Mouse (Mus musculus): ENCODE measurements around the gene E330009J07Rik.

Gene E330009J07Rik

GRCm38 (mm10) chr6:40430251-40430650 lies 5.7 kb downstream of the E330009J07Rik start:
- DNase-seq (ENCODE audit: low spot score in 2 of 2) = peak in 1 of 2 experiments; percentile 50

- DNase-seq (ENCODE audit: low spot score in 2 of 2) = no peak
Observed at GRCm38 (mm10) chr6:40429521-40429931, 6.4 kb downstream of the E330009J07Rik start.

GRCm38 (mm10) chr6:40428696-40429095 lies 7.2 kb downstream of the E330009J07Rik start:
- DNase-seq (ENCODE audit: low spot score in 2 of 2) = no peak

GRCm38 (mm10) chr6:40427441-40427840 lies 8.5 kb downstream of the E330009J07Rik start:
- no peak for DNase-seq (ENCODE audit: low spot score in 2 of 2)

GRCm38 (mm10) chr6:40423774-40424173 lies 12.2 kb downstream of the E330009J07Rik start:
- peak; percentile 33 to 58 for DNase-seq (ENCODE audit: low spot score in 2 of 2)

GRCm38 (mm10) chr6:40423013-40423412 lies 12.9 kb downstream of the E330009J07Rik start:
- no peak for DNase-seq (ENCODE audit: low spot score in 2 of 2)

- DNase-seq (ENCODE audit: low spot score in 2 of 2) = no peak
Observed at GRCm38 (mm10) chr6:40421099-40421498, 14.8 kb downstream of the E330009J07Rik start.

GRCm38 (mm10) chr6:40418386-40418785 lies 17.5 kb downstream of the E330009J07Rik start:
- no peak for DNase-seq (ENCODE audit: low spot score in 2 of 2)

GRCm38 (mm10) chr6:40415799-40416198 lies 20.1 kb downstream of the E330009J07Rik start:
- no peak for DNase-seq (ENCODE audit: low spot score in 2 of 2)

- no peak for DNase-seq (ENCODE audit: low spot score in 2 of 2)
Observed at GRCm38 (mm10) chr6:40413565-40413964, 22.4 kb downstream of the E330009J07Rik start.

- no peak for DNase-seq (ENCODE audit: low spot score in 2 of 2)
Observed at GRCm38 (mm10) chr6:40413046-40413445, 22.9 kb downstream of the E330009J07Rik start.

- no peak for DNase-seq (ENCODE audit: low spot score in 2 of 2)
Observed at GRCm38 (mm10) chr6:40411085-40411484, 24.9 kb downstream of the E330009J07Rik start.

- DNase-seq (ENCODE audit: low spot score in 2 of 2) = no peak
Observed at GRCm38 (mm10) chr6:40403640-40404285, 32.2 kb downstream of the E330009J07Rik start.

- DNase-seq (ENCODE audit: low spot score in 2 of 2) = no peak
Observed at GRCm38 (mm10) chr6:40402031-40402430, 33.9 kb downstream of the E330009J07Rik start.

GRCm38 (mm10) chr6:40393213-40393612 lies 42.7 kb downstream of the E330009J07Rik start:
- DNase-seq (ENCODE audit: low spot score in 2 of 2) = no peak

- DNase-seq (ENCODE audit: low spot score in 2 of 2) = no peak
Observed at GRCm38 (mm10) chr6:40390975-40391374, 45.0 kb downstream of the E330009J07Rik start.

GRCm38 (mm10) chr6:40388660-40389059 lies 47.3 kb downstream of the E330009J07Rik start:
- DNase-seq (ENCODE audit: low spot score in 2 of 2) = no peak

- DNase-seq (ENCODE audit: low spot score in 2 of 2) = no peak
Observed at GRCm38 (mm10) chr6:40385682-40386081, 50.3 kb downstream of the E330009J07Rik start.

GRCm38 (mm10) chr6:40381908-40382307 lies 54.0 kb downstream of the E330009J07Rik start:
- DNase-seq (ENCODE audit: low spot score in 2 of 2) = no peak

- no peak for DNase-seq (ENCODE audit: low spot score in 2 of 2)
Observed at GRCm38 (mm10) chr6:40380181-40380580, 55.8 kb downstream of the E330009J07Rik start.

GRCm38 (mm10) chr6:40371031-40371430 lies 64.9 kb downstream of the E330009J07Rik start:
- no peak for DNase-seq (ENCODE audit: low spot score in 2 of 2)

- DNase-seq (ENCODE audit: low spot score in 2 of 2) = no peak
Observed at GRCm38 (mm10) chr6:40353360-40353759, 82.6 kb downstream of the E330009J07Rik start.

Measured in natural killer cell, adult 2 months (primary cell).